Mouse (Mus musculus) embryonic facial prominence, embryonic 13.5 days (tissue): ENCODE data around the gene Gpx2. TPM values are rescaled to one million over a fixed set of nuclear protein-coding genes. Genes with fewer than 3 reads are reported as not detected.
A peak's percentile ranks its signal among the peaks of the same experiment; 100 is the strongest.

ENCODE experiments used
- ATAC-seq: fragments of 200-750 bp; cut with Nextera tagmentation; 2 replicates; pipeline ENCODE4 v1.8.0; 2017; ENCODE audit warnings: low read depth; ENCODE audit not compliant: insufficient number of reproducible peaks, insufficient read depth, low FRiP score, low TSS enrichment
- H3K27ac ChIP-seq: fragments of 300-500 bp; sonication (generic); 2 replicates; pipeline ENCODE4 v1.5.1; 2015; ENCODE audit warnings: moderate library complexity, mild to moderate bottlenecking, inconsistent platforms
- H3K27me3 ChIP-seq: fragments of 300-500 bp; sonication (generic); 2 replicates; pipeline ENCODE4 v1.6.1; 2015; ENCODE audit warnings: mild to moderate bottlenecking, inconsistent platforms
- H3K36me3 ChIP-seq: fragments of 300-500 bp; sonication (generic); 2 replicates; pipeline ENCODE4 v1.6.1; 2015; ENCODE audit warnings: mild to moderate bottlenecking, inconsistent platforms
- H3K4me1 ChIP-seq: fragments of 300-500 bp; sonication (generic); 2 replicates; pipeline ENCODE4 v1.6.1; 2015; ENCODE audit warnings: inconsistent platforms
- H3K4me2 ChIP-seq: fragments of 300-500 bp; sonication (generic); 2 replicates; pipeline ENCODE4 v1.6.1; 2015; ENCODE audit warnings: moderate library complexity, mild to moderate bottlenecking, inconsistent platforms
- H3K4me3 ChIP-seq: fragments of 300-500 bp; sonication (generic); 2 replicates; pipeline ENCODE4 v1.5.1; 2015; ENCODE audit warnings: mild to moderate bottlenecking, inconsistent platforms
- H3K9ac ChIP-seq: fragments of 300-500 bp; sonication (generic); 2 replicates; pipeline ENCODE4 v1.6.1; 2015; ENCODE audit warnings: mild to moderate bottlenecking, inconsistent platforms
- H3K9me3 ChIP-seq: fragments of 300-500 bp; sonication (generic); 2 replicates; pipeline ENCODE4 v1.6.1; 2016; ENCODE audit warnings: inconsistent platforms
- WGBS: fragments of 180-500 bp; shearing (Covaris S2); methylation state at CpG from one replicate; pipeline ENCODE4 v1.1.7; 2015; ENCODE audit warnings: mixed read lengths; 5-methylcytosine and 5-hydroxymethylcytosine counted together
- polyA plus RNA-seq: library from polyadenylated mRNA; unstranded; fragments of >200 nt; fragmentation: Nextera tagmentation; extraction: Ambion mirVana; gene quantifications from 2 replicates; pipeline ENCODE4 v1.2.1, GENCODE M21; 2015

The Gpx2 gene
- polyA plus RNA-seq, 1 experiment from 2014 or later = 0.97 TPM

- ATAC-seq = no peak
- Histone ChIP-seq H3K36me3 (no peaks in the 10 kb centered on the region), H3K27ac (peak overlapping the region; percentile 39; the same call in 1 of the 2 replicates), H3K4me1 (peaks cover 52% of the 10 kb centered on the region), H3K9ac (no peak overlapping the region), H3K9me3 (no peaks in the 10 kb centered on the region), H3K4me2 (peak overlapping the region; percentile 83), H3K4me3 (peak overlapping the region; percentile 75; the same call in 1 of the 2 replicates), H3K27me3 (peaks cover 40% of the 10 kb centered on the region)
- 46% methylated on average over 4 of the region's 4 CpGs for WGBS
Measured at GRCm38 (mm10) chr12:76820615-76821014, 25.3 kb upstream of the Gpx2 start.

GRCm38 (mm10) chr12:76819816-76820215 is 24.5 kb upstream of the Gpx2 start:
- no peaks in the 10 kb centered on the region for H3K9me3 ChIP-seq
- H3K4me1 ChIP-seq = peaks cover 52% of the 10 kb centered on the region
- ATAC-seq = no peak
- no peak overlapping the region for H3K27ac ChIP-seq
- no peak overlapping the region for H3K4me3 ChIP-seq
- H3K4me2 ChIP-seq = peak overlapping the region; percentile 83; the same call in 1 of the 2 replicates
- peaks cover 33% of the 10 kb centered on the region for H3K27me3 ChIP-seq
- WGBS = 65% methylated on average over 6 of the region's 6 CpGs
- no peak overlapping the region for H3K9ac ChIP-seq
- no peaks in the 10 kb centered on the region for H3K36me3 ChIP-seq

- Histone ChIP-seq H3K27ac (peak overlapping the region; percentile 80), H3K36me3 (no peaks in the 10 kb centered on the region), H3K27me3 (peaks cover 24% of the 10 kb centered on the region), H3K9me3 (no peaks in the 10 kb centered on the region), H3K9ac (no peak overlapping the region), H3K4me3 (no peak overlapping the region), H3K4me1 (peaks cover 52% of the 10 kb centered on the region), H3K4me2 (peak overlapping the region; percentile 5; the same call in 1 of the 2 replicates)
- ATAC-seq = no peak
- WGBS = 76% methylated on average over 9 of the region's 9 CpGs
Measured at GRCm38 (mm10) chr12:76818908-76819307, 23.6 kb upstream of the Gpx2 start.

- WGBS = 31% methylated on average over 4 of the region's 4 CpGs
- Histone ChIP-seq H3K27ac (peak overlapping the region; percentile 80), H3K4me3 (no peak overlapping the region), H3K9ac (no peak overlapping the region), H3K4me2 (0 out of 2 replicates have a peak overlapping the region, but pooled peaks have one; percentile 14), H3K9me3 (no peaks in the 10 kb centered on the region), H3K36me3 (no peaks in the 10 kb centered on the region), H3K4me1 (peaks cover 53% of the 10 kb centered on the region), H3K27me3 (peaks cover 17% of the 10 kb centered on the region)
- peak; percentile 62 for ATAC-seq
Measured at GRCm38 (mm10) chr12:76818120-76818519, 22.8 kb upstream of the Gpx2 start.

GRCm38 (mm10) chr12:76817176-76817575 is 21.8 kb upstream of the Gpx2 start:
- WGBS = 46% methylated on average over 4 of the region's 4 CpGs
- no peak overlapping the region for H3K4me3 ChIP-seq
- peaks cover 52% of the 10 kb centered on the region for H3K4me1 ChIP-seq
- no peaks in the 10 kb centered on the region for H3K9me3 ChIP-seq
- peaks cover 16% of the 10 kb centered on the region for H3K27me3 ChIP-seq
- no peak for ATAC-seq
- no peak overlapping the region for H3K4me2 ChIP-seq
- H3K36me3 ChIP-seq = no peaks in the 10 kb centered on the region
- H3K27ac ChIP-seq = peak overlapping the region; percentile 80; the same call in 1 of the 2 replicates
- no peak overlapping the region for H3K9ac ChIP-seq

GRCm38 (mm10) chr12:76816720-76817119 is 21.4 kb upstream of the Gpx2 start:
- H3K4me2 ChIP-seq = no peak overlapping the region
- H3K4me3 ChIP-seq = no peak overlapping the region
- no peaks in the 10 kb centered on the region for H3K9me3 ChIP-seq
- H3K4me1 ChIP-seq = peaks cover 51% of the 10 kb centered on the region
- ATAC-seq = no peak
- peaks cover 15% of the 10 kb centered on the region for H3K27me3 ChIP-seq
- no peak overlapping the region for H3K9ac ChIP-seq
- H3K36me3 ChIP-seq = no peaks in the 10 kb centered on the region
- whole genome bisulfite sequencing = 48% methylated on average over 4 of the region's 4 CpGs
- H3K27ac ChIP-seq = peak overlapping the region; percentile 80; the same call in 1 of the 2 replicates

- Histone ChIP-seq H3K27me3 (no peaks in the 10 kb centered on the region), H3K27ac (no peak overlapping the region), H3K9me3 (no peaks in the 10 kb centered on the region), H3K4me1 (peaks cover 30% of the 10 kb centered on the region), H3K36me3 (no peaks in the 10 kb centered on the region), H3K9ac (no peak overlapping the region), H3K4me3 (no peak overlapping the region), H3K4me2 (no peak overlapping the region)
- ATAC-seq = no peak
- WGBS = 75% methylated on average over 2 of the region's 2 CpGs
Measured at GRCm38 (mm10) chr12:76814120-76814519, 18.8 kb upstream of the Gpx2 start.

GRCm38 (mm10) chr12:76813543-76813942 is 18.2 kb upstream of the Gpx2 start:
- no peak overlapping the region for H3K9ac ChIP-seq
- no peak overlapping the region for H3K27ac ChIP-seq
- peaks cover 26% of the 10 kb centered on the region for H3K4me1 ChIP-seq
- no peaks in the 10 kb centered on the region for H3K9me3 ChIP-seq
- H3K4me2 ChIP-seq = no peak overlapping the region
- ATAC-seq = no peak
- WGBS = 80% methylated on average over 10 of the region's 10 CpGs
- no peak overlapping the region for H3K4me3 ChIP-seq
- no peaks in the 10 kb centered on the region for H3K36me3 ChIP-seq
- no peaks in the 10 kb centered on the region for H3K27me3 ChIP-seq

- Histone ChIP-seq H3K36me3 (no peaks in the 10 kb centered on the region), H3K9ac (no peak overlapping the region), H3K4me3 (no peak overlapping the region), H3K27me3 (no peaks in the 10 kb centered on the region), H3K4me1 (peaks cover 5% of the 10 kb centered on the region), H3K9me3 (no peaks in the 10 kb centered on the region), H3K4me2 (no peak overlapping the region), H3K27ac (no peak overlapping the region)
- no peak for ATAC-seq
- WGBS = 95% methylated on average over 4 of the region's 4 CpGs
Measured at GRCm38 (mm10) chr12:76811006-76811405, 15.7 kb upstream of the Gpx2 start.

- H3K4me2 ChIP-seq = no peak overlapping the region
- H3K4me3 ChIP-seq = no peak overlapping the region
- H3K27ac ChIP-seq = 0 out of 2 replicates have a peak overlapping the region, but pooled peaks have one; percentile 16
- no peaks in the 10 kb centered on the region for H3K9me3 ChIP-seq
- H3K4me1 ChIP-seq = peaks cover 4% of the 10 kb centered on the region
- H3K36me3 ChIP-seq = no peaks in the 10 kb centered on the region
- ATAC-seq = no peak
- no peak overlapping the region for H3K9ac ChIP-seq
- no peaks in the 10 kb centered on the region for H3K27me3 ChIP-seq
- WGBS = 87% methylated on average over 5 of the region's 5 CpGs
Measured at GRCm38 (mm10) chr12:76810491-76810890, 15.1 kb upstream of the Gpx2 start.

GRCm38 (mm10) chr12:76807796-76808195 is 12.4 kb upstream of the Gpx2 start:
- Histone ChIP-seq H3K4me3 (no peak overlapping the region), H3K9ac (no peak overlapping the region), H3K4me1 (no peaks in the 10 kb centered on the region), H3K9me3 (no peaks in the 10 kb centered on the region), H3K27me3 (no peaks in the 10 kb centered on the region), H3K4me2 (no peak overlapping the region), H3K36me3 (peaks cover 4% of the 10 kb centered on the region; the same call in 1 of the 2 replicates), H3K27ac (no peak overlapping the region)
- ATAC-seq = no peak
- WGBS = 78% methylated on average over 10 of the region's 10 CpGs

- no peak for ATAC-seq
Measured at GRCm38 (mm10) chr12:76805056-76805811, 9.9 kb upstream of the Gpx2 start.

More at GRCm38 (mm10) chr12:76805056-76805811, 9.9 kb upstream of the Gpx2 start:
- Histone ChIP-seq H3K27me3 (no peaks in the 10 kb centered on the region), H3K27ac (no peak overlapping the region), H3K4me1 (no peaks in the 10 kb centered on the region), H3K4me3 (no peak overlapping the region), H3K9ac (no peak overlapping the region), H3K9me3 (no peaks in the 10 kb centered on the region), H3K36me3 (peaks cover 12% of the 10 kb centered on the region), H3K4me2 (no peak overlapping the region)
- 83% methylated on average over 10 of the region's 10 CpGs for WGBS
